Mouse (Mus musculus): ENCODE results near the gene Gm21488. TPM values are rescaled to one million over a fixed set of nuclear protein-coding genes. Genes with fewer than 3 reads are reported as not detected.
"Not testable (repeated sequence)": the region's sequence is repeated elsewhere in the genome, so short reads cannot be mapped to it uniquely, and the experiment has no call there.

The Gm21488 gene
- not detected in 2 replicates for polyA plus RNA-seq (2016; fragmentation: Nextera tagmentation; extraction: Ambion mirVana)

- WGBS: no CpG with 5 or more reads among the region's 5 CpGs
- H3K27me3 ChIP-seq (ENCODE audit: poor library complexity, severe bottlenecking); H3K36me3 ChIP-seq (replicated peaks); DNase-seq (ENCODE audit: extremely low spot score, low spot score); H3K27ac ChIP-seq; H3K9me3 ChIP-seq; H3K4me1 ChIP-seq; H3K4me3 ChIP-seq: not testable (repeated sequence)
Observed at GRCm38 (mm10) chrY:27521820-27522219, at the start of gene Gm21488. TSS of gene Gm21488 (minus strand) at chrY:27521920.

All from forebrain, embryonic 10.5 days (tissue).